Mouse (Mus musculus) heart, adult 2 months (tissue): ENCODE measurements around the gene Trpm4. TPM values are rescaled to one million over a fixed set of nuclear protein-coding genes. Genes with fewer than 3 reads are reported as not detected.

ENCODE experiments used
- DNase-seq, 2 experiments: peaks; one replicate each; pipeline ENCODE4 v3.0.0; 2021
- H3K27ac ChIP-seq: fragments of 200-600 bp; 2 replicates; pipeline ENCODE4 v1.8.1; 2022
- H3K27me3 ChIP-seq: fragments of 200-500 bp; 2 replicates; pipeline ENCODE4 v1.6.1; 2012; ENCODE audit warnings: mild to moderate bottlenecking, low read length, inconsistent platforms, mixed read lengths; ENCODE audit not compliant: control insufficient read depth, insufficient read depth
- H3K36me3 ChIP-seq: fragments of 200-500 bp; 2 replicates; pipeline ENCODE4 v1.6.1; 2012; ENCODE audit warnings: low read length, inconsistent platforms; ENCODE audit not compliant: control insufficient read depth, insufficient read depth
- H3K4me1 ChIP-seq: fragments of 200-500 bp; 2 replicates; pipeline ENCODE4 v1.6.1; 2011; ENCODE audit warnings: low read length; ENCODE audit not compliant: control insufficient read depth, insufficient read depth
- H3K4me3 ChIP-seq: fragments of 200-600 bp; 2 replicates; pipeline ENCODE4 v1.8.1; 2022
- H3K79me2 ChIP-seq: fragments of 200-500 bp; replicated peaks from 2 replicates; pipeline ENCODE4 v1.6.1; 2012; ENCODE audit warnings: mild to moderate bottlenecking, inconsistent platforms, low read length, moderate library complexity, mixed read lengths; ENCODE audit not compliant: control insufficient read depth, insufficient read depth
- H3K9ac ChIP-seq: fragments of 200-500 bp; 2 replicates; pipeline ENCODE4 v1.6.1; 2012; ENCODE audit warnings: low read depth, mild to moderate bottlenecking, control low read depth, inconsistent platforms, low read length, mixed read lengths
- CTCF ChIP-seq: fragments of 200-600 bp; IDR thresholded peaks from 2 replicates; pipeline ENCODE4 v1.8.1; 2022; ENCODE audit warnings: antibody characterized with exemption, mild to moderate bottlenecking, moderate library complexity
- EP300 ChIP-seq: fragments of 200-500 bp; IDR thresholded peaks from 2 replicates; pipeline ENCODE4 v1.6.1; 2011; ENCODE audit warnings: low read depth, low read length, control low read depth; ENCODE audit not compliant: insufficient read depth
- POLR2A ChIP-seq: fragments of 200-500 bp; IDR thresholded peaks from 2 replicates; pipeline ENCODE4 v1.6.1; 2011; ENCODE audit warnings: mild to moderate bottlenecking, low read depth, low read length, control low read depth; ENCODE audit not compliant: insufficient read depth
- whole genome bisulfite sequencing: fragments of 180-500 bp; shearing (Covaris S2); methylation state at CpG from one replicate; pipeline ENCODE4 v1.1.7; 2018; 5-methylcytosine and 5-hydroxymethylcytosine counted together
- intact Hi-C: fragments of 180-260 bp; cut with DNase I; formaldehyde crosslinking; loops from one replicate; pipeline ENCODE4 v1.15.1; 2025
- long read RNA-seq: library from polyadenylated mRNA; stranded (forward); transcript quantifications from one replicate; pipeline ENCODE4 v2.0.0, GENCODE M21; 2021
- polyA plus RNA-seq: library from polyadenylated mRNA; depleted of rRNA; stranded (reverse); fragments of >200 nt; gene quantifications from 2 replicates; pipeline ENCODE4 v1.2.3, GENCODE M21; 2012; rRNA removed
- total RNA-seq, 2 experiments: library from RNA; stranded (reverse); gene quantifications; 2 replicates each; pipeline ENCODE4 v1.2.3; 2021

Trpm4 gene
- total RNA-seq (10 to 100 TPM; 21.0 to 21.4 TPM), polyA plus RNA-seq (38.7 and 40.9 TPM in 2 replicates)
- long read RNA-seq, full-length matches to known transcripts, result 9 of 32 reads
- long read RNA-seq, partial matches to known transcripts, result 5 of 32 reads
- long read RNA-seq, other reads (novel, unspliced or antisense), result 18 of 32 reads

DNA sequence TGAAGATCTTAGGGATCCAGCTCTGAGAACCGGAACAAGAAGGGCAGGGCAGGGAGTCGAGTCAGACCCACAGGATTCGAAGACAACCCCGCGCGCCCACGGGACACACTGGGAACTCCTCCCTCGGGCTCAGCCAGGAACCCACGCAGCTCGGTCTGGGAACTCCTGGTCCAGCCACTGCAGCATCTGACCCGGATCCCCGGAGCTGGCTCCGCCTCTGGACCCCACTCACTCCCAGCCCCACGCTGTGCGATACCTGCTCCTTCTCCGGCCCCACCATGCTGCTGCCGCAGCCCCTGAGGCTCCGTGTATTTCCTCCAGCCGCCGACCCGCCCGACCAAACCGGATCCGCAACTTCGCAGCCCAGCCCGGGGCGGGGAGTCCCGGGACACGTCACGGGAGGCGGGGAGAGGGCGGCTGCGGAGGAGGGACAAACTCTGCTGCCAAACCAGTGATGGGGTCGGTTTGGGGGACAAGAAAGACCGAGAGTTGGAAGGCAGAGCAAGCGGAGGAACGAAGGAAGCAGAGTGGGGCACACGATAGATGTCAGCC is at the start of gene Trpm4:
Trpm4 (minus strand) TSS at position 350 of the 552 bp plus-strand sequence.
- DNase-seq, result peak; percentile 92 to 96
- intact Hi-C loops, result no loop called here
- H3K36me3 ChIP-seq, result no peaks in the 10 kb centered on the region

GRCm38 (mm10) chr7:45376057-45376456 is 42.5 kb upstream of the Trpm4 start:
- no peaks in the 10 kb centered on the region for H3K4me1 ChIP-seq
- H3K79me2 ChIP-seq, result no peaks in the 10 kb centered on the region
- no peaks in the 10 kb centered on the region for H3K27me3 ChIP-seq
- intact Hi-C loops, result no loop called here
- H3K9ac ChIP-seq, result no peak overlapping the region
- no peak overlapping the region for H3K27ac ChIP-seq
- H3K4me3 ChIP-seq, result no peak overlapping the region
- 73% methylated on average over 1 of the region's 1 CpGs for WGBS
- H3K36me3 ChIP-seq, result no peaks in the 10 kb centered on the region
- TF ChIP-seq POLR2A (no peak), EP300 (no peak), CTCF (no peak)
- DNase-seq, result no peak

More for the DNA sequence above, at the start of gene Trpm4:
- peak within 1 kb of the TSS; percentile 98 for H3K4me3 ChIP-seq
- peak within 1 kb of the TSS; percentile 87 for H3K27ac ChIP-seq
- WGBS, result under 1% methylated on average over 38 of the region's 38 CpGs
- H3K4me1 ChIP-seq, result peaks cover 1% of the 10 kb centered on the region; the same call in 1 of the 2 replicates
- no peaks in the 10 kb centered on the region for H3K27me3 ChIP-seq
- peak within 1 kb of the TSS; percentile 88 for H3K9ac ChIP-seq
- TF ChIP-seq POLR2A, result peak; percentile 78
- TF ChIP-seq EP300, result 0 out of 2 replicates have a peak, but pooled peaks have one; percentile 16
- no peak for TF ChIP-seq CTCF
- H3K79me2 ChIP-seq, result no peaks in the 10 kb centered on the region

DNA sequence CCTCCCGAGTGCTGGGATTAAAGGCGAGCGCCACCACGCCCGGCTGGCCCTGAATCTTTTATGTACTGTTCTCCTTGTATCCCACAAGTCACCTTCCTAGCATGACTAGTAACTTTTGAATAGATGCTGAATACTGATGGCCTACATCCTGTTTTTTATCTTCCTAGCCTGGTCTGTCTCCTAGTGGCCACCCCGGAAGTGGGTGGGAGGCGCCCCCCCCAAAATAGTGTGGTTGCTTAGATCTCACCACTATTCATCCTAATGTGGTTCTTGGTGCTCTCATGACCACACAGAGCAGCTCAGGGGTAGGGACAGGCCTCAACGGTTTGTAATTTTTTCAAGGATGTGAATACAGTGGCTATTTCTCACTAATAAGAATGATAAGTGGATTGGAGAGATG is 41.0 kb upstream of the Trpm4 start:
- Histone ChIP-seq H3K4me3 (no peak overlapping the region), H3K27me3 (no peaks in the 10 kb centered on the region; the same call in 1 of the 2 replicates), H3K27ac (no peak overlapping the region), H3K36me3 (no peaks in the 10 kb centered on the region), H3K9ac (no peak overlapping the region), H3K79me2 (no peaks in the 10 kb centered on the region), H3K4me1 (peaks cover 1% of the 10 kb centered on the region; the same call in 1 of the 2 replicates)
- intact Hi-C loops, result no loop called here
- TF ChIP-seq EP300 (no peak), POLR2A (no peak)
- no peak for DNase-seq
- WGBS, result 87% methylated on average over 8 of the region's 8 CpGs

- H3K4me3 ChIP-seq, result no peak overlapping the region
- TF ChIP-seq CTCF (no peak), EP300 (no peak), POLR2A (no peak)
- H3K27me3 ChIP-seq, result no peaks in the 10 kb centered on the region; the same call in 1 of the 2 replicates
- intact Hi-C loops, result no loop called here
- no peaks in the 10 kb centered on the region for H3K79me2 ChIP-seq
- peaks cover 1% of the 10 kb centered on the region; the same call in 1 of the 2 replicates for H3K4me1 ChIP-seq
- no peak overlapping the region for H3K9ac ChIP-seq
- H3K27ac ChIP-seq, result no peak overlapping the region
- DNase-seq, result no peak
- 75% methylated on average over 5 of the region's 5 CpGs for WGBS
- no peaks in the 10 kb centered on the region for H3K36me3 ChIP-seq
Observed at GRCm38 (mm10) chr7:45372371-45372770, 38.8 kb upstream of the Trpm4 start.

DNA sequence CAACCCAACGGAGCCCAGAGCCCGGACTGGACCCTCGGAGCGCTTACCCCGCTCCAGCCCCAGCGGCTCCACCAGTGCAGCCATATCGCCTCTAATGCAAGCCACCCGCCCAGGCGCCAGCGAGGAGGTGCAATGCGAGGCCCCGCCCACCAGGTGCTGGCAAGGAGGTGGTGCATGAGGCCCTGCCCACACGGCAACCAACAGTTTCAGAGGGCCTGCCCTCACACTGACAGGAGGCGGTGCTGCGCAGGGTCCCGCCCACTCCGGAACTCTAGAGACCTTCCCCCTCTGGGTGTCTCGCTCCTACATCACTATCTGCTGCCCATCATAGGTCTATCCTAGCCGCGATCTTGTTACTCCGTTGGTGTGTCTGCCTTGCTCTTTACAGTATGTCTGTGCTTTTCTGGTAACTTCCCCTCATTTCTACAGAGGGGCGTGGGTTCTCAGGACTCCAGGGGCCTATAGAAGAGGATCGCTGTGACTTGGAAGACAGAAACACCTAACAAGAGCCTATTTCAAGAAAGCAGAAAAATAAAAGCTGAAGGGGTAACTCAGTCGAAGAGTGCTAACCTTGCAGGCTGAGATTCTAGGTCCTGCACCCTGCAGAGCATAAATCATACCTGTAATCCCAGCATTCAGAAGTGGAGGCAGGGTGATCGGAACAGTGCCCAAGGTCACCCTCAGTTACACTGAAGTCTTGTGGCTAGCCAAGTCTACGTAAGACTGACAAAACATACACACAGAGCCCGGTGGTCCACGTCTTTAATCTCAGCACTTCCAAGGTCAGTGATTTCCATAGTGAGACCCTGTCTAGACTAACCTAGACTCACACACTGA is 37.1 kb upstream of the Trpm4 start, which contains the start of gene Lin7b:
Lin7b (minus strand) TSS at position 109 of the 837 bp plus-strand sequence.
- Histone ChIP-seq H3K79me2 (no peaks in the 10 kb centered on the region), H3K27me3 (no peaks in the 10 kb centered on the region; the same call in 1 of the 2 replicates), H3K4me1 (peaks cover 1% of the 10 kb centered on the region; the same call in 1 of the 2 replicates), H3K27ac (no peak within 1 kb of the TSS), H3K4me3 (peak within 1 kb of the TSS; percentile 56), H3K9ac (peak within 1 kb of the TSS; percentile 44), H3K36me3 (no peaks in the 10 kb centered on the region)
- TF ChIP-seq EP300 (no peak), CTCF (peak; percentile 50)
- 11% methylated on average over 28 of the region's 28 CpGs for WGBS
- DNase-seq, result peak; percentile 82 to 87
- intact Hi-C loops, result loop anchor here (2.0 kb wide), 1 partner anchor 22 kb away; no protein-coding TSS in a partner anchor
